Mouse (Mus musculus): ENCODE measurements around the gene Tgm5.

DNA sequence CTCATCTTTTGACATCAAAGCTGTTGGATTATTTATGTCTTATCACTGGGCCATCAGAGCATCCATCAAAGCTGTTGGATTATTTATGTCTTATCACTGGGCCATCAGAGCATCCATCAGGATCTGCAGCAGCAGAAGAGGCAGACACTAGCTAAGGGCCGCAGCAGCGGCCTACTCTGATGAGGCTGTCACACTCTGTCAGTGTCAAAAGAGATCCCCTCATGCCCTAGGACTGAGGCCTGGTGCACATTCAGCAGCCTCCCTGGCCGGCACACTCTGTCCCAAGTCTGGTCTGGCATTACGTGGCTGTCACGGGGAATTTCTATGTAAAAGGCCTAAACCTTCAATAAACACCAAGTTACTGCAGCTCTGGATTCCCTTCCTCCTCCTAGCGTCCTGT lies 16.1 kb downstream of the Tgm5 start:
- TF ChIP-seq CTCF (IDR thresholded peaks at IDR 0.05; ENCODE audit: extremely low read depth, insufficient read depth, low read length), result no peak
- no peak for TF ChIP-seq POLR2A (IDR thresholded peaks at IDR 0.05; ENCODE audit: extremely low read depth, insufficient read depth, low read length)
